Mouse (Mus musculus): ENCODE measurements at regions not wholly inside any gene's neighbourhood (a gene's known extent, or its start where the extent isn't known, plus 50 kb on each side); places are given as distances from the start of the nearest gene placed in this dataset.
A peak's percentile ranks its signal among the peaks of the same experiment; 100 is the strongest.

DNA sequence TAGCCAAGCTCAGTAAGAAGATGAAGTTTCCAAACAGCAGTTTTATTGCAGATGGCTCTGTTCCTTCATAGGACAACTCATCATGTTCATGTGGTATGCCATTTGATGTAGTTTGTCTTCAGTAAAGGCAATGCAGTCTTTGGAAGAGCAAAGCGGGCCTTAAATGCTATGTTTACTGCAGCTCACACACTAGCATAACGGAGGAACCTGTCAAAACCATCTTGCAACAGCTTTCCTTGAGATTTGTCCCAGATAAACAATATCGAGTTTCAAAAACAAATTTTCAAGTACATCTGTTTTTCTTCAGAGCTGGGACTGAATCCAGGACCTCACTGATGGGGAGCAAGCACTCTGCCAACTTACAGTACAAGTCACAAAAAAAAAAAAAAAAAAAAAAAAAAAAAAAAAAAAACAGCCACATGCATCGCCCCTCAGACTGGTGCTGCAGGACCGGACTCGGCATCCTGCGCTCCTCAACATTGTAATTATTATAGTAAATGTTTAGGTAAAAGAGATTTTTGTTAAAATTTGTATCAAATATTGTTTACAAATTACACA is 1023.4 kb upstream of the Lingo2 start:
- 30% methylated on average over 7 of the region's 7 CpGs for whole genome bisulfite sequencing
- no peak overlapping the region for H3K4me3 ChIP-seq (ENCODE audit: low read depth, low read length)
- no peak overlapping the region for H3K4me2 ChIP-seq
- H3K36me3 ChIP-seq (ENCODE audit: insufficient read depth): no peaks in the 10 kb centered on the region
- DNase-seq (peak; percentile 96), ATAC-seq (ENCODE audit: insufficient read depth) (peak; percentile 98)
- H3K9me3 ChIP-seq (ENCODE audit: low read depth, low read length): no peaks in the 10 kb centered on the region
- TF ChIP-seq CTCF (IDR thresholded peaks at IDR 0.05; ENCODE audit: low read depth): no peak
- H3K9ac ChIP-seq: no peak overlapping the region
- H3K27ac ChIP-seq (ENCODE audit: low read depth): peak overlapping the region; percentile 67; the same call in 1 of the 2 replicates
- H3K4me1 ChIP-seq (ENCODE audit: insufficient read depth): no peaks in the 10 kb centered on the region
- no peaks in the 10 kb centered on the region for H3K27me3 ChIP-seq (ENCODE audit: insufficient read depth, low read length)

All from lung, embryonic 14.5 days (tissue).